Mouse (Mus musculus) C2C12 (cell line): Measurements from ENCODE around the gene Slc25a27.

ENCODE experiments used
- CTCF ChIP-seq: IDR thresholded peaks from one replicate; pipeline ENCODE4 v1.5.1; 2011; ENCODE audit not compliant: control insufficient read depth, insufficient read depth, insufficient read length
- MAX ChIP-seq: IDR thresholded peaks from one replicate; pipeline ENCODE4 v1.6.1; 2011; ENCODE audit warnings: mild to moderate bottlenecking, control low read depth
- USF1 ChIP-seq: IDR thresholded peaks from one replicate; pipeline ENCODE4 v1.6.1; 2011; ENCODE audit warnings: low read depth, mild to moderate bottlenecking, control low read depth, moderate library complexity

GRCm38 (mm10) chr17:43598706-43599105 lies 68.3 kb downstream of the Slc25a27 start:
- TF ChIP-seq CTCF, result no peak
- TF ChIP-seq MAX, result no peak
- no peak for TF ChIP-seq USF1
